In genomic region chr13:113728111-113728510, GRCm38 (mm10) we compare ENCODE assay signal across 9 mouse cellular contexts.
DNase-seq lines count a peak whose midpoint lies in the region; ATAC-seq and TF ChIP-seq lines count a peak whose summit lies in the region.
"Had no signal": no experiment of that assay in that cellular context is flagged by ENCODE, and none has a peak within 500 bp of the region (broad histone marks: within the 10 kb centered on the region; RNA-seq: fewer than 3 reads in every experiment).

No protein-coding gene starts in this region.

- no peaks in the 10 kb centered on the region for H3K27me3 ChIP-seq in hindbrain, embryonic 10.5 days (ENCODE audit: insufficient read depth, poor library complexity, severe bottlenecking)
- H3K27me3 ChIP-seq in hindbrain, embryonic 12.5 days: no peaks in the 10 kb centered on the region
- H3K27me3 ChIP-seq in intestine, embryonic 16.5 days (replicated peaks; ENCODE audit: control insufficient read depth, insufficient read depth, low read length): no peaks in the 10 kb centered on the region

- DNase-seq in hindbrain, embryonic 10.5 days (ENCODE audit: low spot score): peak; percentile 50
- peak; percentile 42 for DNase-seq in R1 (ENCODE audit: low read depth, low spot score)
- DNase-seq in gastrocnemius, adult 2 months: peak; percentile 68
- peak; percentile 89 to 91 for DNase-seq in kidney, postnatal 25 days
- no peak for DNase-seq in thymus, postnatal 10 days (ENCODE audit: low spot score in 2 of 2)
- DNase-seq in spleen, adult 18-20 months: no peak

- 45% methylated on average over 5 of the region's 5 CpGs for WGBS in hindbrain, embryonic 10.5 days
- WGBS in hindbrain, embryonic 12.5 days: 35% methylated on average over 5 of the region's 5 CpGs
- 49% methylated on average over 5 of the region's 5 CpGs for WGBS in intestine, embryonic 16.5 days

- H3K4me2 ChIP-seq in hindbrain, embryonic 12.5 days (replicated peaks): no peak overlapping the region
- H3K4me2 ChIP-seq in intestine, embryonic 16.5 days (ENCODE audit: low read depth, low read length): no peak overlapping the region

- peaks cover 22% of the 10 kb centered on the region for H3K4me1 ChIP-seq in hindbrain, embryonic 10.5 days (replicated peaks)
- H3K4me1 ChIP-seq in hindbrain, embryonic 12.5 days: peaks cover 4% of the 10 kb centered on the region
- H3K4me1 ChIP-seq in intestine, embryonic 16.5 days (ENCODE audit: control insufficient read depth, insufficient read depth, low read length): no peaks in the 10 kb centered on the region

- ATAC-seq in hindbrain, embryonic 12.5 days (ENCODE audit: low FRiP score): no peak
- ATAC-seq in intestine, embryonic 16.5 days: no peak

- H3K9ac ChIP-seq in hindbrain, embryonic 12.5 days: no peak overlapping the region
- H3K9ac ChIP-seq in intestine, embryonic 16.5 days (ENCODE audit: low read depth, low read length): no peak overlapping the region

- H3K9me3 ChIP-seq in hindbrain, embryonic 10.5 days: no peaks in the 10 kb centered on the region
- H3K9me3 ChIP-seq in hindbrain, embryonic 12.5 days (replicated peaks): no peaks in the 10 kb centered on the region
- H3K9me3 ChIP-seq in intestine, embryonic 16.5 days (ENCODE audit: control insufficient read depth, low read length): no peaks in the 10 kb centered on the region
- H3K9me3 ChIP-seq: G1E had no signal

- H3K4me3 ChIP-seq in hindbrain, embryonic 10.5 days: no peak overlapping the region
- H3K4me3 ChIP-seq in hindbrain, embryonic 12.5 days: no peak overlapping the region
- H3K4me3 ChIP-seq in gastrocnemius, adult 2 months: no peak overlapping the region
- H3K4me3 ChIP-seq in intestine, embryonic 16.5 days (ENCODE audit: low read length): no peak overlapping the region

- no peak overlapping the region for H3K27ac ChIP-seq in hindbrain, embryonic 10.5 days
- H3K27ac ChIP-seq in hindbrain, embryonic 12.5 days: no peak overlapping the region
- H3K27ac ChIP-seq in gastrocnemius, adult 2 months: peak overlapping the region; percentile 31
- H3K27ac ChIP-seq in intestine, embryonic 16.5 days (ENCODE audit: low read length): no peak overlapping the region

- no peak for TF ChIP-seq CTCF in gastrocnemius, adult 2 months (IDR thresholded peaks at IDR 0.05)

- peaks cover 3% of the 10 kb centered on the region; the same call in 1 of the 2 replicates for H3K36me3 ChIP-seq in hindbrain, embryonic 10.5 days
- no peaks in the 10 kb centered on the region for H3K36me3 ChIP-seq in hindbrain, embryonic 12.5 days
- no peaks in the 10 kb centered on the region for H3K36me3 ChIP-seq in intestine, embryonic 16.5 days (ENCODE audit: control insufficient read depth, insufficient read depth, low read length)
- H3K36me3 ChIP-seq: G1E had no signal

- intact Hi-C loops in gastrocnemius, adult 2 months (cut with DNase I): no loop called here

Comparison
In these comparisons a context has a peak if more than half of its experiments do, and no peak if none do; other contexts are left out.
1. DNase-seq: peak in hindbrain, embryonic 10.5 days (single experiment), R1 (single experiment), gastrocnemius, adult 2 months (single experiment) and kidney, postnatal 25 days (2 of 2); none in thymus, postnatal 10 days (0 of 2) and spleen, adult 18-20 months (0 of 2).